Mouse (Mus musculus): Measurements from ENCODE around the gene Dapp1.
"Not testable (repeated sequence)": the region's sequence is repeated elsewhere in the genome, so short reads cannot be mapped to it uniquely, and the experiment has no call there.

Dapp1 gene

DNA sequence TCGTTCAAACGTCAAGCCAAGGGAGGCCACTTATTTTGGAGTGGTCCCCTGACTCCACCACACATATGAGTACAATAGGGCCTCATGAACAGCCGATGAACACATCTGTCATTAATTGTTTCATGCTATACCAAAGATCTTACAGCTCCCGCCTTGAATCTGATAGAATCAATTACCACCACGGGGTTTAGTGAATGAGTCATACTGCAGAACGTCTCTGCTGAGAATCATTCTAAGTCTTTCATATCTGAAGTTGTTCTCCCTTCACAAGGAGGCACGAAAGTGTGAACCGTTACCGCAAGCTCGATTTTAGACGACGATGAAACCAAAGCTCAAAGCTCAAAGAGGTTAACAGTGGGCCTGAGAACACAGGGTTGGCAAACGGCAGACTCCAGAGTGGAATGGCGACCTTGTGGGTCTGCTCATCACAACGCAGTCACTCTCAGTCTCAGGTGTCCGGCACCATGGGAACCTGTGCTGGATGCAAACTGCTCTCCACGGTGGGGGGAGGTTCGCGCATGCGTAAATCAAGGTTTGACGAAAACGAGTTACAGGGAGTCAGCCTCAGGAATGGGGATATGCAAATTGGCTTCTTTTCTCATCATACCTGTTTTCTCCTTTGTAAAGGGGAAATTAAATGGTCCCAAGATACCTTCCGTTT, 27.0 kb downstream of the Dapp1 start:
- no peak for DNase-seq (ENCODE audit: low spot score in 2 of 2)

GRCm38 (mm10) chr3:137952914-137953880, 28.1 kb downstream of the Dapp1 start:
- DNase-seq (ENCODE audit: low spot score in 2 of 2) = peak; percentile 79 to 80

DNA sequence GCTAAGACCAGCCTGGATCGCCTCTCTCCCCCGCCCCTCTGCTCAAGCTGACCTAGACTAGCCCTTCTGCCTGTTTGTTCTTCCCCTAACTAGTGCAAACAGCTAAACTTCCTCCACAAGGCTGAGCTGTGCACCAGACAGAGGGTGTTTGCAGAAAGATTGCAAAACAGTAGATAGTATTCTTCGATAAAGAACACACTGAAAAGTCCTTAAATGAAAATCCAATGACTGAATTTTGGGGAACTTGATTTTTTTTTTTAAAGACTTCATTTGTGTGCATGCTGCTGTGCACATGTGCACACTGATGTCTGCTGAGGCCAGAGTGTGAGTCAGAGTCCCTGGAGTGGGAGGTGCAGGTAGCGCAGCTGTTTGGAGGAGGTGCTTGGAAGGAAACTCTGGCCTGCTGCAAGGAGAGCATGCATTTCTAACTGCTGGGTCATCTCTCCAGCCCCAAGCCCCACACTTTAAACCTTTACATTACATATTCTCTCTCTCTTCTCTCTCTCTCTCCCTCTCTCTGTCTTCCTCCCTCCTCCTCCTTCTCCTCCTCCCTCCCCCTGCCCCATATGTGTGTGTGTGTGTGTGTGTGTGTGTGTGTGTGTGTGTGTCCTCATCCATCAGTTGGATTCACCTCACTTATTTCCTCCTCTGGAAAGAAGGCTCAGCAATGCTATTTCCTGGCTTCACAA, 29.0 kb downstream of the Dapp1 start:
- peak; percentile 46 to 53 for DNase-seq (ENCODE audit: low spot score in 2 of 2)

GRCm38 (mm10) chr3:137951819-137952218, 29.5 kb downstream of the Dapp1 start:
- no peak for DNase-seq (ENCODE audit: low spot score in 2 of 2)

DNA sequence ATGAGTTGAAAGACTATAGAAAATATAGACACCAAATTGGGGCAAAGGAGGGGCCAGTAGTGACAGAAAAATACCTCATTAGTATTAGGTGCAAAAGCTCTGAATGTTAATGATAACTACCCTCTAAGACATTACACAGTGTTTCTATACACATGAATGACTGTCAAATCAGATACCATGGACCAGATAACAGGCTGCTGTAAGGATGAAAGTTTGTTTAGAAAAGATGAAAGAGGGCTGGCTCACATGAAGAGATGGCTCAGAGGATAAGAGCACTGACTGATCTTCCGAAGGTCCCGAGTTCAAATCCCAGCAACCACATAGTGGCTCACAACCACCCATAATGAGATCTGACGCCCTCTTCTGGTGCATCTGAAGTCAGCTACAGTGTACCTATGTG, 30.0 kb downstream of the Dapp1 start:
- not testable (repeated sequence) for DNase-seq (ENCODE audit: low spot score in 2 of 2)

- DNase-seq (ENCODE audit: low spot score in 2 of 2) = peak; percentile 51
These were observed 31.0 kb downstream of the Dapp1 start for GRCm38 (mm10) chr3:137950191-137950885.

DNA sequence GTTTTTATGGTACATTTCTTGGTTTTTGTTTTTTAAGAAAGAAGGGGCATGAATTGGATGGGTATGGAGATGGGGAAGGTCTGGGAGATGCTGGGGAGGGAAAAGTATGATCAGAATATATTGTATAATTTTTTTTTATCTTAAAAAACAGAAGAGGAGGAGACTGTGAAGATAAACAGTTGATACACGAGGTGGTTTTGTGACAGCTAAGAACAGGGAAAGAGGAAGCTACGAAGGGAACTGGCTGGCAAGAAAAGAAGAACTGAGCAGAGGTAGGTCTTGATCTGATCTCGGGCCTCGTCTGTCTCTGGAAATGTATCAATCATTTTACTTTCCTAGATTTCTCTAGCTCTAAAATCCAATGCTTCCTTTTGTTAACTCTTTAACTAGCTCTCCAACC, 33.8 kb downstream of the Dapp1 start:
- peak; percentile 64 to 66 for DNase-seq (ENCODE audit: low spot score in 2 of 2)

GRCm38 (mm10) chr3:137946827-137947226, 34.5 kb downstream of the Dapp1 start:
- no peak for DNase-seq (ENCODE audit: low spot score in 2 of 2)

DNA sequence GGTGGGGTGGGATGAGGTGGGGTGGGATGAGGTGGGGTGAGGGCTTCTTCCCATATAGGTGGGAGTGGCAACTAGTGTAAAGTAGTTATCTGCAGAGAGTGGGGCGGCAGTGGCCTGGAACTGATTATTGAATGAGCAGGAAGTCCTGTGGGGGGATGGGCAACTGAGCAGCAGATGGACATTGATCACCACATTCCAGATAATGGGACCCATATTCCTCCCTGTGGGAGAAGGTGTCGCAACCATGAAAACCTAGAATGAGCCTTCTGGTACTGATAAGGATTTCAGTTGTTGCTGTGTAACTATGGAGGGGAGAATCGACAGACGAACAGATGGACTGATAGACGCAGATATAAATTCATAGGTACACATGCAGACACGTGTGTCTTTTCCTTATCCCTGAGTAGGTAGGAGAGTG, 37.6 kb downstream of the Dapp1 start:
- no peak for DNase-seq (ENCODE audit: low spot score in 2 of 2)

DNA sequence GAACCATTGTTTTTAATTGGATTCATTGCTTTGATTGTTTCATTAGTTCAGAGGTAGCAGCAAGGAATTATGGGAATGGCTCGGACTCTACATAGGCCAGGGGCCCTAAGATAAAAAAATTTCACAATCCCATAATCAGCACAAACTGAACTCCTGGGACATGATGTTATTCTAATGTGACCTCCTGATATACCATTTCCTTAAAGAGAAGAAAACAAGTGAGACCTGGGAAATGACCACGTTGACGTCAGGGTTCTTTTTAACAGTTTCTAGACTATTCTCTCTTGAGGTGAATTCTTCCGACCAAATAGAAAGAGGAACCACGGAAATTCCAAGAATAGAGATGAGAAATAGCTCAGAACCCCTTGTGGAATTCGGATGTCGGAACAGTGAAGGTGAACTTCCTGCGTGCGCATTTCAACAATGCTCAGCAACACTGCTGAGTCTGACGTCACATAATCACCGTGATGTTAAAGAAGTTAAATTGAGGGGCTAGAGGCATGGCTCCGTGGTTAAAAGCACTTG, 39.2 kb downstream of the Dapp1 start:
- no peak for DNase-seq (ENCODE audit: low spot score in 2 of 2)

- DNase-seq (ENCODE audit: low spot score in 2 of 2) = no peak
These were observed 39.8 kb downstream of the Dapp1 start for GRCm38 (mm10) chr3:137941555-137941954.

GRCm38 (mm10) chr3:137940757-137941156, 40.6 kb downstream of the Dapp1 start:
- peak; percentile 27 to 53 for DNase-seq (ENCODE audit: low spot score in 2 of 2)

GRCm38 (mm10) chr3:137938608-137939007, 42.7 kb downstream of the Dapp1 start:
- no peak for DNase-seq (ENCODE audit: low spot score in 2 of 2)

DNA sequence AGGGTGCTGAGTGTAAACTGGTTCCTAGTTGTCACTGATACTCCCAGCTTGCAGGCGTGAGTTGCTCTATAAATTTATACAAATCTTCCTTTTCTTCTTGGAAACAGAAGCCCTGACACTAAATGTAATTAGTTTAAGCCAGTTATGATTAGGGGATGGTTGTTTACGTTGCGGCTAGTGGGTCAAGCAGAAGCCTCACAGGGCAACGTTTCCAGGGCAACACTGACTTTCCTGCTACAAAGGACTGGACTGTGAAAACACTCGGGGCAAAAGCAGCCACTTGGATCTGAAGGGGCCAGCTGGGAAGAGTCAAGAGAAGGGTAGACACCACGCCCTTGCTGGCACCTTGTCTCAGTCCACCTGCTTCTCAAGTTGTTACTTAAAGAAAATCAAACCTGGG, 44.8 kb downstream of the Dapp1 start:
- DNase-seq (ENCODE audit: low spot score in 2 of 2) = no peak

DNA sequence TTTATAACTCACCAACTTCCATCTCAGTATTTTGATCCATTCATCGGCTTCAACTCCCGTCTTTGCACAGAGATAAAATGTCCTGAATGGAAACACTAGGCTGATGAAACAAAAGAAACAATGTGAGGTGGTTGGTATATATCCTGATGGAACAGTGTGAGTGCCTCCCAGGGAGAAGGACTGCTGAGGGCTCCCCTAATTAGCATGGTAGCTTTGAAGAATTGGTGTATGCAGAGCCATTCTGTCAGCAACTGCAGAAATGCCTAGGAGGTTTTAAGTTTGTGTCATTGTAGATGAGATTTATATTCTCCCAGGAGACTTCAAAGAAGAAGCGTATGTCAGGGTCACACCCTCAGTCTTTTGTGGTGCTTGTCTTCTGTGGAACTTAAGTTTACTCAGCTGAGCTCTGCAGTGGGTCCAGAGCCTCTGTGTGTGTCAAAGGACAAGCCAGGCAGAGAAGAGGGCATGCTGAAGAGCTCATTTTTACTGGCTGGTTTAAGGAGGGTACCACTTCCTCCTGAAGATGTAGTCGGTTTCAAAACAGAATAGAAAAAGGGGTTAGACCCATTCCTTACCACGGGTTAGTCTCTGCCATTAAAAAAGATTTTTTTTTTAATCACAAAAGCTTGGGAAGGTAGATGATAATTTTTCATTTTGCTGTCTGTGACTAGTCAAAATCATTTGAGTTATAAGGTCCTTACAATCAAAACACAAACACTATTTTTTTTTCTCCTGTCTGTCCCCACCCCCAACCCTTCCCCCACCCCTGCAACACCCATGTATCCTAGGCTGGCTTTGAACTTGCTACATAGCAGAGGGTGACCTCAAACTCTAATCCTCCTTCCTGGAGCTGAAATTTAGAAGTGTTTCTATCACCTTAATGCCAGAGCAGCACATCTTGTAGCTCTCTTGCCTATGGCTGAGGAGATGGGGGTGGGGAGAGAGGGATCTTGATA, 45.5 kb downstream of the Dapp1 start:
- no peak for DNase-seq (ENCODE audit: low spot score in 2 of 2)

DNA sequence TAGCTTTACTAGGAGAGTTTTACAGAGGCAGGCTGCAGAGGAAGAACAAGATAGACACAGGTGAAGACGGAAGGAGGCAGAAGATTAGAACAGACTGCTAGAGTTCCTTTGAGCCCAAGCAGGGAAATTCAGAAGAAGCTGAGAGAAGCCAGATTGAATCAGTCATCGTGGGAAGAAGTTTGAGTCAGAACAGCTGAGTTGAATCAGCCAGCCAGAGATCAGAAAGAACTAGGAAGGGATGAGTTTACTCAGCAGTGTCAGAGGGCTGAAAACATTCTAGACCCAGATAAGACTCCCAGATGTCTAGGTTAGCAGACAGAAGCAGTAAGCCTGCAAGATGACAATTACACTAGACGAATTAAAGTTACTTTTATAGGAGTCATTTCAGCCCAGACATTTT, 47.4 kb downstream of the Dapp1 start:
- no peak for DNase-seq (ENCODE audit: low spot score in 2 of 2)

- DNase-seq (ENCODE audit: low spot score in 2 of 2) = no peak
These were observed 48.6 kb downstream of the Dapp1 start for GRCm38 (mm10) chr3:137932748-137933147.

GRCm38 (mm10) chr3:137929940-137930339, 51.4 kb downstream of the Dapp1 start:
- no peak for DNase-seq (ENCODE audit: low spot score in 2 of 2)

GRCm38 (mm10) chr3:137927010-137927409, 54.3 kb downstream of the Dapp1 start:
- DNase-seq (ENCODE audit: low spot score in 2 of 2) = no peak

DNA sequence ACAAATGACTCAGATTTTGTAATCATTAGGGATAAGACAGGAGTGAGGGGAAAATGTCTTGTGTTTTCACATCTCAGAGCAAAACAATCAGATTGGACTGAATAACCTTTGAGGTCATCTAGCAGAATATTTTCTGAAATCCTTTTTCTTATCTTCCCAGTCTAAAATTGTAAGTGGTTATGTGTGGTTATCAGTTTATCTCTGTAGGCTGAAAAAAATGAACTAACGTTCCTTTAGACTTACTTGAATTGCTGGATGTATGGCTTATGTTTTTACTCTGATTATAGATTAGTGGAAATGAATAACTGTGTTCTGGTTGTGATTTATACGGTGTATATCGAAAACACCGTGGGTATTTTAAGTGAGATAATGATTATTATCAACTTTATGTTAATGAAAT, 60.8 kb downstream of the Dapp1 start:
- DNase-seq (ENCODE audit: low spot score in 2 of 2) = no peak

All from spleen, postnatal 36 days (tissue).